Mouse (Mus musculus): ENCODE results near the gene Rnf123. TPM values are rescaled to one million over a fixed set of nuclear protein-coding genes. Genes with fewer than 3 reads are reported as not detected.

Gene Rnf123
- 78.6 and 88.0 TPM in 2 replicates for polyA plus RNA-seq (2012; rRNA removed)

GRCm38 (mm10) chr9:108082988-108083431 is at the start of gene Rnf123:
Gene Rnf123, minus strand, starts transcription at chr9:108083346.
- no peak within 1 kb of the TSS for H3K4me3 ChIP-seq (replicated peaks; ENCODE audit: extremely low read depth, low read depth, low read length)
- H3K4me1 ChIP-seq (ENCODE audit: control insufficient read depth, insufficient read depth, low read length): peaks cover 3% of the 10 kb centered on the region; the same call in 1 of the 2 replicates
- WGBS: 25% methylated on average over 12 of the region's 12 CpGs
- TF ChIP-seq POLR2A (IDR thresholded peaks at IDR 0.05; ENCODE audit: borderline replicate concordance, extremely low read depth, low read depth, low read length): 0 out of 2 replicates have a peak, but pooled peaks have one; percentile 6
- no peak for TF ChIP-seq CTCF (IDR thresholded peaks at IDR 0.05; ENCODE audit: insufficient read depth, low read length)
- DNase-seq: no peak

- DNase-seq: no peak
- H3K4me3 ChIP-seq (replicated peaks; ENCODE audit: extremely low read depth, low read depth, low read length): no peak overlapping the region
- 89% methylated on average over 3 of the region's 3 CpGs for WGBS
- no peaks in the 10 kb centered on the region for H3K4me1 ChIP-seq (ENCODE audit: control insufficient read depth, insufficient read depth, low read length)
- no peak for TF ChIP-seq POLR2A (IDR thresholded peaks at IDR 0.05; ENCODE audit: borderline replicate concordance, extremely low read depth, low read depth, low read length)
Measured at GRCm38 (mm10) chr9:108132373-108132772, 49.2 kb upstream of the Rnf123 start.

GRCm38 (mm10) chr9:108131502-108131901 is 48.4 kb upstream of the Rnf123 start:
- Histone ChIP-seq H3K4me3 (replicated peaks; ENCODE audit: extremely low read depth, low read depth, low read length) (no peak overlapping the region), H3K4me1 (ENCODE audit: control insufficient read depth, insufficient read depth, low read length) (no peaks in the 10 kb centered on the region)
- no peak for TF ChIP-seq CTCF (IDR thresholded peaks at IDR 0.05; ENCODE audit: insufficient read depth, low read length)
- no peak for TF ChIP-seq POLR2A (IDR thresholded peaks at IDR 0.05; ENCODE audit: borderline replicate concordance, extremely low read depth, low read depth, low read length)
- no peak for DNase-seq
- 78% methylated on average over 5 of the region's 5 CpGs for WGBS

GRCm38 (mm10) chr9:108129042-108129948 is 46.1 kb upstream of the Rnf123 start:
- WGBS: 67% methylated on average over 13 of the region's 13 CpGs
- Histone ChIP-seq H3K4me3 (replicated peaks; ENCODE audit: extremely low read depth, low read depth, low read length) (no peak overlapping the region), H3K4me1 (ENCODE audit: control insufficient read depth, insufficient read depth, low read length) (no peaks in the 10 kb centered on the region)
- no peak for DNase-seq
- TF ChIP-seq POLR2A (IDR thresholded peaks at IDR 0.05; ENCODE audit: borderline replicate concordance, extremely low read depth, low read depth, low read length) (no peak), CTCF (IDR thresholded peaks at IDR 0.05; ENCODE audit: insufficient read depth, low read length) (no peak)

- WGBS: 82% methylated on average over 11 of the region's 11 CpGs
- no peak overlapping the region for H3K4me3 ChIP-seq (replicated peaks; ENCODE audit: extremely low read depth, low read depth, low read length)
- no peak for DNase-seq
- TF ChIP-seq CTCF (IDR thresholded peaks at IDR 0.05; ENCODE audit: insufficient read depth, low read length) (no peak), POLR2A (IDR thresholded peaks at IDR 0.05; ENCODE audit: borderline replicate concordance, extremely low read depth, low read depth, low read length) (no peak)
- H3K4me1 ChIP-seq (ENCODE audit: control insufficient read depth, insufficient read depth, low read length): no peaks in the 10 kb centered on the region
Measured at GRCm38 (mm10) chr9:108128248-108128647, 45.1 kb upstream of the Rnf123 start.

- no peaks in the 10 kb centered on the region for H3K4me1 ChIP-seq (ENCODE audit: control insufficient read depth, insufficient read depth, low read length)
- no peak for DNase-seq
- TF ChIP-seq CTCF (IDR thresholded peaks at IDR 0.05; ENCODE audit: insufficient read depth, low read length) (no peak), POLR2A (IDR thresholded peaks at IDR 0.05; ENCODE audit: borderline replicate concordance, extremely low read depth, low read depth, low read length) (no peak)
- H3K4me3 ChIP-seq (replicated peaks; ENCODE audit: extremely low read depth, low read depth, low read length): no peak overlapping the region
- 77% methylated on average over 17 of the region's 17 CpGs for WGBS
Measured at GRCm38 (mm10) chr9:108126436-108127180, 43.5 kb upstream of the Rnf123 start.

- 92% methylated on average over 8 of the region's 8 CpGs for WGBS
- TF ChIP-seq CTCF (IDR thresholded peaks at IDR 0.05; ENCODE audit: insufficient read depth, low read length): no peak
- TF ChIP-seq POLR2A (IDR thresholded peaks at IDR 0.05; ENCODE audit: borderline replicate concordance, extremely low read depth, low read depth, low read length): no peak
- Histone ChIP-seq H3K4me3 (replicated peaks; ENCODE audit: extremely low read depth, low read depth, low read length) (no peak overlapping the region), H3K4me1 (ENCODE audit: control insufficient read depth, insufficient read depth, low read length) (no peaks in the 10 kb centered on the region)
- DNase-seq: no peak
Measured at GRCm38 (mm10) chr9:108125731-108126130, 42.6 kb upstream of the Rnf123 start.

- 78% methylated on average over 4 of the region's 4 CpGs for WGBS
- Histone ChIP-seq H3K4me1 (ENCODE audit: control insufficient read depth, insufficient read depth, low read length) (peaks cover 4% of the 10 kb centered on the region), H3K4me3 (replicated peaks; ENCODE audit: extremely low read depth, low read depth, low read length) (no peak overlapping the region)
- no peak for DNase-seq
- TF ChIP-seq CTCF (IDR thresholded peaks at IDR 0.05; ENCODE audit: insufficient read depth, low read length) (no peak), POLR2A (IDR thresholded peaks at IDR 0.05; ENCODE audit: borderline replicate concordance, extremely low read depth, low read depth, low read length) (no peak)
Measured at GRCm38 (mm10) chr9:108123916-108124315, 40.8 kb upstream of the Rnf123 start.

- Histone ChIP-seq H3K4me3 (replicated peaks; ENCODE audit: extremely low read depth, low read depth, low read length) (no peak overlapping the region), H3K4me1 (ENCODE audit: control insufficient read depth, insufficient read depth, low read length) (peaks cover 4% of the 10 kb centered on the region)
- no peak for DNase-seq
- 85% methylated on average over 10 of the region's 10 CpGs for WGBS
- TF ChIP-seq POLR2A (IDR thresholded peaks at IDR 0.05; ENCODE audit: borderline replicate concordance, extremely low read depth, low read depth, low read length) (no peak), CTCF (IDR thresholded peaks at IDR 0.05; ENCODE audit: insufficient read depth, low read length) (no peak)
Measured at GRCm38 (mm10) chr9:108121170-108121969, 38.2 kb upstream of the Rnf123 start.
